Mouse (Mus musculus): ENCODE measurements around the gene Dlg2. TPM values are rescaled to one million over a fixed set of nuclear protein-coding genes. Genes with fewer than 3 reads are reported as not detected.

Gene Dlg2
- polyA plus RNA-seq, 1 experiment from 2014 or later, result 10.0 TPM

DNA sequence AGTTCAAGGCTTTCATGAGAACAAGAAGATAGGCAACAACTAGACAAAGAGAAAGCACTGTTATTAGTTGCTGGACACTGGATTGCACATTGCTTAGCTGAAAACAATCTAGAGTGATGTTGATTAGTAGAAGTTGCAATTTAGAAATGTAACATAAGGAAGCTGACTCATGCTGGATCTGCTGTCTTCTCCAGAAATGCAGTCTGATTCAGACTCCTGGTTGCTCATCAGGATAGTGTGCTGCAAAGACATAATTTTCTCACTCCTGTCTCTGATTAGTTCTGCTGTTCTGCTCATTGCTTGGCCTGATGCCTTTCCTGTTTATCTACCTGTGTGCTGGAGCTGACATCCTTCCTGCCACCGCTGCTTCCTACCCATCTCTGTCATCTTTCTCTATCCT is 1572.4 kb downstream of the Dlg2 start:
- Histone ChIP-seq H3K4me1 (ENCODE audit: control insufficient read depth in 2 of 2, insufficient read depth in 2 of 2, low read length in 2 of 2) (no peaks in the 10 kb centered on the region), H3K4me2 (ENCODE audit: low read length) (no peak overlapping the region), H3K9ac (ENCODE audit: low read length) (no peak overlapping the region), H3K4me3 (ENCODE audit: control insufficient read depth in 1 of 2, insufficient read depth in 1 of 2, low read depth in 1 of 2, low read length in 2 of 2) (no peak overlapping the region), H3K36me3 (ENCODE audit: control insufficient read depth, insufficient read depth, low read length) (no peaks in the 10 kb centered on the region), H3K27me3 (ENCODE audit: control insufficient read depth, insufficient read depth, low read length) (no peaks in the 10 kb centered on the region), H3K9me3 (ENCODE audit: control insufficient read depth, low read length) (no peaks in the 10 kb centered on the region), H3K27ac (replicated peaks in 1 of 2; ENCODE audit: control insufficient read depth in 1 of 2, insufficient read depth in 1 of 2, low read depth in 2 of 2, low read length in 2 of 2) (no peak overlapping the region)
- no peak for ATAC-seq (ENCODE audit: insufficient number of reproducible peaks, insufficient read depth, low FRiP score, low read depth)
- 79% methylated on average over 1 of the region's 1 CpGs for WGBS

DNA sequence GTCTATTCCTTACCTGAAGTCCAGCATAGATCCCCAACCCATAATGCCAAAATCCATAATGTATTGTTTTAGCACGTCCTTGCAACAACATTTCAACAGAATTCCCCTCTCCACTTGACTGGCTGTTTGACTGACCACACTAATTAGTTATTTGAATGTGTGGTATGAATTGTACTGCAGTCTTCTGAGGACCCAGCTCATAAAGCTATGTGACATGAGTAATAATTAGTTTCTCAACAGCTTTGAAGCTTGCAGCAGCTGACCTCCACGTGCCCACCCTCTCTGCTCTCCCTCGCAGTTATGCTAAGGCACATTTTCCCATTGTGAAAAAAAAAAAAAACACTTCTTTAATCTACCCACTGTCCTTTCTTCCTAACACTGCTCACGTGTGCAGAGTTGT is 1590.4 kb downstream of the Dlg2 start:
- ATAC-seq (ENCODE audit: insufficient number of reproducible peaks, insufficient read depth, low FRiP score, low read depth), result no peak
- H3K4me3 ChIP-seq (ENCODE audit: control insufficient read depth in 1 of 2, insufficient read depth in 1 of 2, low read depth in 1 of 2, low read length in 2 of 2), result no peak overlapping the region
- no peaks in the 10 kb centered on the region for H3K36me3 ChIP-seq (ENCODE audit: control insufficient read depth, insufficient read depth, low read length)
- H3K27ac ChIP-seq (replicated peaks in 1 of 2; ENCODE audit: control insufficient read depth in 1 of 2, insufficient read depth in 1 of 2, low read depth in 2 of 2, low read length in 2 of 2), result no peak overlapping the region
- 62% methylated on average over 4 of the region's 4 CpGs for WGBS
- H3K4me2 ChIP-seq (ENCODE audit: low read length), result no peak overlapping the region
- H3K9me3 ChIP-seq (ENCODE audit: control insufficient read depth, low read length), result no peaks in the 10 kb centered on the region
- no peaks in the 10 kb centered on the region for H3K27me3 ChIP-seq (ENCODE audit: control insufficient read depth, insufficient read depth, low read length)
- no peak overlapping the region for H3K9ac ChIP-seq (ENCODE audit: low read length)
- no peaks in the 10 kb centered on the region for H3K4me1 ChIP-seq (ENCODE audit: control insufficient read depth in 2 of 2, insufficient read depth in 2 of 2, low read length in 2 of 2)

DNA sequence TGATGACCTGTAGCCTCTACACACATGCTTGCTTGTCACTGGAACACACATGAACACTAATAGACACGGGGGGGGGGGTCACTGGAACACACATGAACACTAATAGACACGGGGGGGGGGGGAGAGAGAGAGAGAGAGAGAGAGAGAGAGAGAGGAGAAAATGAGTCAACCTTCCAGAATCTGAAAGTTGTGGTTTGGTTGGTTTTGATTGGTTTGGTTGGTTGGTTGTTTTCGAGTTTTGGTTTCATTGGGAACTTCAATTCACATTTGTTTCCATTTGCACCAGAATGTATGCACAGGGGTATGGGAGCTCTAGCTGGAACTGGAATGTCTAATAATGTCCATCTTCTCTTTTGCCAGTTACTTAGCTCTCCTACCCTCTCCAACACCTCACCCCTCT is 1611.0 kb downstream of the Dlg2 start:
- no peaks in the 10 kb centered on the region for H3K9me3 ChIP-seq (ENCODE audit: control insufficient read depth, low read length)
- H3K36me3 ChIP-seq (ENCODE audit: control insufficient read depth, insufficient read depth, low read length), result no peaks in the 10 kb centered on the region
- no peak overlapping the region for H3K27ac ChIP-seq (replicated peaks in 1 of 2; ENCODE audit: control insufficient read depth in 1 of 2, insufficient read depth in 1 of 2, low read depth in 2 of 2, low read length in 2 of 2)
- no peaks in the 10 kb centered on the region for H3K4me1 ChIP-seq (ENCODE audit: control insufficient read depth in 2 of 2, insufficient read depth in 2 of 2, low read length in 2 of 2)
- 56% methylated on average over 2 of the region's 3 CpGs for WGBS
- H3K27me3 ChIP-seq (ENCODE audit: control insufficient read depth, insufficient read depth, low read length), result no peaks in the 10 kb centered on the region
- no peak for ATAC-seq (ENCODE audit: insufficient number of reproducible peaks, insufficient read depth, low FRiP score, low read depth)
- no peak overlapping the region for H3K4me3 ChIP-seq (ENCODE audit: control insufficient read depth in 1 of 2, insufficient read depth in 1 of 2, low read depth in 1 of 2, low read length in 2 of 2)
- no peak overlapping the region for H3K9ac ChIP-seq (ENCODE audit: low read length)
- no peak overlapping the region for H3K4me2 ChIP-seq (ENCODE audit: low read length)

DNA sequence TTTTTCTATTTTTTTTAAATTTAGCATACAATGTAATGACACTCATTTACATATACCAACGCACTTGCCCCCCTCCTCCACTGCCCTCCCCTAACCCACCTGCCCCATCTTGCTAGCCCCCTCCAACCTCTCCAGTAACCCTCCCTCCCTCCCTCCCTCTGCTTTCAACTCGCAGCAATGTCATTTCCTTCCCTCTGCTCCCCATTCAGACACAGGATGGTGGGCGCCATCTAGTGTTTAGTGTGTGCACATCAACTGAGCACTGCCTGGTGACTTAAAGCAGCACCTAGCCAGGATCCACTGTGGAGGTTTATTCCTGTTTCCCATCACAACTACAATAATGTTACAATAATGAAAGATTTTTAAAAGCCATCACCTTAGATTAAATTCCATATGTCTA is 1617.4 kb downstream of the Dlg2 start:
- H3K4me2 ChIP-seq (ENCODE audit: low read length), result no peak overlapping the region
- no peaks in the 10 kb centered on the region for H3K4me1 ChIP-seq (ENCODE audit: control insufficient read depth in 2 of 2, insufficient read depth in 2 of 2, low read length in 2 of 2)
- H3K4me3 ChIP-seq (ENCODE audit: control insufficient read depth in 1 of 2, insufficient read depth in 1 of 2, low read depth in 1 of 2, low read length in 2 of 2), result no peak overlapping the region
- no peak overlapping the region for H3K27ac ChIP-seq (replicated peaks in 1 of 2; ENCODE audit: control insufficient read depth in 1 of 2, insufficient read depth in 1 of 2, low read depth in 2 of 2, low read length in 2 of 2)
- no peaks in the 10 kb centered on the region for H3K36me3 ChIP-seq (ENCODE audit: control insufficient read depth, insufficient read depth, low read length)
- H3K9ac ChIP-seq (ENCODE audit: low read length), result no peak overlapping the region
- no peak for ATAC-seq (ENCODE audit: insufficient number of reproducible peaks, insufficient read depth, low FRiP score, low read depth)
- no peaks in the 10 kb centered on the region for H3K9me3 ChIP-seq (ENCODE audit: control insufficient read depth, low read length)
- no peaks in the 10 kb centered on the region for H3K27me3 ChIP-seq (ENCODE audit: control insufficient read depth, insufficient read depth, low read length)
- WGBS, result 7% methylated on average over 3 of the region's 3 CpGs

DNA sequence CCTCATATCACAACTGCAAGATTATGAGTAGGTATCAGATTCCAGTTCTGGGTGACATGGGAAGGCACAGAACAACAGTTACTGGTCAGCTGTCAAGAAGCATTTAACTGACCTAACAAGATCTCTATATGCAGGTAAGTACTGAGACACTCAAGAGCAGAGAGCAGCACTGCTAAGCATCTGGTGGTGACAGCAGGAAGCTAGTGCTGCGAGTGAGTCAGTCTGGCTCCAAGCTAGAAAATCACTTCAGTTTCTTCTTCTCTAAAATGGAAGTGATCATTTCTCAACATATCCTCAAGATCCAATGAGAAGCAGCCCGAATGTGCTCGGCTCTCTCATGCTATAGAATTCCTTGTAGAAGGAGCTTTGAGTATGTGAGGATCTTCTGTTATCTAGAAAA is 1618.7 kb downstream of the Dlg2 start:
- Histone ChIP-seq H3K9ac (ENCODE audit: low read length) (no peak overlapping the region), H3K4me2 (ENCODE audit: low read length) (no peak overlapping the region), H3K4me3 (ENCODE audit: control insufficient read depth in 1 of 2, insufficient read depth in 1 of 2, low read depth in 1 of 2, low read length in 2 of 2) (no peak overlapping the region), H3K9me3 (ENCODE audit: control insufficient read depth, low read length) (no peaks in the 10 kb centered on the region), H3K27ac (replicated peaks in 1 of 2; ENCODE audit: control insufficient read depth in 1 of 2, insufficient read depth in 1 of 2, low read depth in 2 of 2, low read length in 2 of 2) (no peak overlapping the region), H3K27me3 (ENCODE audit: control insufficient read depth, insufficient read depth, low read length) (no peaks in the 10 kb centered on the region), H3K4me1 (ENCODE audit: control insufficient read depth in 2 of 2, insufficient read depth in 2 of 2, low read length in 2 of 2) (no peaks in the 10 kb centered on the region), H3K36me3 (ENCODE audit: control insufficient read depth, insufficient read depth, low read length) (no peaks in the 10 kb centered on the region)
- WGBS, result 62% methylated on average over 3 of the region's 3 CpGs
- no peak for ATAC-seq (ENCODE audit: insufficient number of reproducible peaks, insufficient read depth, low FRiP score, low read depth)

DNA sequence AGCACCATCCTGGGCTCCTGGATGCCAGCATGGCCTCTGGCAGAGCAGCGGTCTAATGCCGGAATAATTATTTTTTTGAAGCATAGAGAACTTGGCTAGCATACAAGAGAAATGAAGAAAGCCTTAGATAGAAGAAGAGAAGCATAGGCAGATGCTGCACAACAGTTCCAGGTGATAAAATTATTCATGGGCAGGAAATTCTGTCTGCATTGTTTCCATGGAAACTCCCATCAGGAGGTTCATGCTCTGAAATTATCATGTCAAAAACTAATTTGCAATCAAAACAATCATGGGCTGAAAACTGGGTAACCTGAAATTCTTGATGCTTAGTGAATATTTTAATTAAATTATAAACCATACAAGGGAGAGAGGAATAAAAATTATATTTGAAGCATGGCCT is 1624.4 kb downstream of the Dlg2 start:
- no peaks in the 10 kb centered on the region for H3K27me3 ChIP-seq (ENCODE audit: control insufficient read depth, insufficient read depth, low read length)
- H3K4me3 ChIP-seq (ENCODE audit: control insufficient read depth in 1 of 2, insufficient read depth in 1 of 2, low read depth in 1 of 2, low read length in 2 of 2), result no peak overlapping the region
- H3K4me2 ChIP-seq (ENCODE audit: low read length), result no peak overlapping the region
- H3K9ac ChIP-seq (ENCODE audit: low read length), result no peak overlapping the region
- no peak overlapping the region for H3K27ac ChIP-seq (replicated peaks in 1 of 2; ENCODE audit: control insufficient read depth in 1 of 2, insufficient read depth in 1 of 2, low read depth in 2 of 2, low read length in 2 of 2)
- 87% methylated on average over 2 of the region's 2 CpGs for WGBS
- H3K4me1 ChIP-seq (ENCODE audit: control insufficient read depth in 2 of 2, insufficient read depth in 2 of 2, low read length in 2 of 2), result peaks cover 0 to 2% of the 10 kb centered on the region in 2 experiments; a peak in 1 of 4 replicates
- H3K36me3 ChIP-seq (ENCODE audit: control insufficient read depth, insufficient read depth, low read length), result no peaks in the 10 kb centered on the region
- ATAC-seq (ENCODE audit: insufficient number of reproducible peaks, insufficient read depth, low FRiP score, low read depth), result no peak
- no peaks in the 10 kb centered on the region for H3K9me3 ChIP-seq (ENCODE audit: control insufficient read depth, low read length)

DNA sequence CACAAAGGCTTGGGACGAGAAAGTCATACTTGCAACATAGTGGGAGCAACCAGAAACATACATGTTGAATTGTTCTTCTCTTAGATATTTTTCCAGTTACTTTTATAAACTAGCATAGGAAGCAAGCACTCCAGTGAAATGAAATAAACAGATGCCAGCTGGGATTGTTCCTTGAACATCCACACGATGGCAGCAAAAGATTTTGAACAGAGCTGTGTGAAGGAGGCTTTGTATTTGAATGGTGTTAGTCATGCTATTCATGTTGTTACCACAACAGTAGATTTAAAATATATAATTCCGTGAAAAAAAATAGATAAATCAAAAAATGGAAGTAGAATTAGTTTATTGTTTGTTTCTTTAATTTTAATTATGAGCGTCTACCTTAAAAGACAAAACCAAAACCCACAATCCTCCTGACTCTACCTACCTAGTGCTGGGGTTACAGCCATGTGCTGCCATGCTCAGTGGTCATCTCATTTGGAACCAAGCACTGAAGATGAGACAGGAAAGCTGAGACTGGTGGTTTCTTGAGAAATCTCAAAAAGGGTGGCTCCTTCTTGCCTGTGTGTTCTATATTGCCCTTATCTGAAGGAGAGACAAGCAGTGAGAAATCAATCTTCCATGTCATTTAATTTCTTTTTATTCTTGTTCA is 1626.5 kb downstream of the Dlg2 start:
- no peaks in the 10 kb centered on the region for H3K9me3 ChIP-seq (ENCODE audit: control insufficient read depth, low read length)
- WGBS, result 17% methylated on average over 4 of the region's 4 CpGs

DNA sequence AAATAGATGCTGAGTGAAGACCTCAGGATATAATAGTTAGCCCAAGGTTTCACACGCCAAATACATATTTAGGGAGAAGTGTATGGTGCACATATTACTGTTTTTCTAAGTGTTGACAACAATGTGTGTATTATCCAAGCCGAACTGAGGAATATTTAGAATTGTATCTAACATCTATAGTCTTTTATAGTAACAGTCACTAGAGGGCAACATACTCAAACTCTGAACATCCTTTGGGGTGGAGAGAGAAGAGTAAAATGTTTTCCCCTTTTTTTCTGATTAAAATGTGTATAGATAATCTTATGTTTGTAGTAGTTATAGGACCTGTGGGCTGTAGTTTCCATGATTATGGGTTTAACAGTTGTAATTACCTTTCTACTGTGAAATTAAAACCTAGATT is 1629.0 kb downstream of the Dlg2 start:
- Histone ChIP-seq H3K9me3 (ENCODE audit: control insufficient read depth, low read length) (0 out of 2 replicates have a peak, but pooled peaks cover 4% of the 10 kb centered on the region), H3K4me2 (ENCODE audit: low read length) (no peak overlapping the region), H3K36me3 (ENCODE audit: control insufficient read depth, insufficient read depth, low read length) (no peaks in the 10 kb centered on the region), H3K4me1 (ENCODE audit: control insufficient read depth in 2 of 2, insufficient read depth in 2 of 2, low read length in 2 of 2) (peaks cover 0 to 2% of the 10 kb centered on the region in 2 experiments; a peak in 2 of 4 replicates), H3K27ac (replicated peaks in 1 of 2; ENCODE audit: control insufficient read depth in 1 of 2, insufficient read depth in 1 of 2, low read depth in 2 of 2, low read length in 2 of 2) (no peak overlapping the region), H3K9ac (ENCODE audit: low read length) (no peak overlapping the region), H3K27me3 (ENCODE audit: control insufficient read depth, insufficient read depth, low read length) (no peaks in the 10 kb centered on the region), H3K4me3 (ENCODE audit: control insufficient read depth in 1 of 2, insufficient read depth in 1 of 2, low read depth in 1 of 2, low read length in 2 of 2) (no peak overlapping the region)
- 26% methylated on average over 2 of the region's 2 CpGs for WGBS
- no peak for ATAC-seq (ENCODE audit: insufficient number of reproducible peaks, insufficient read depth, low FRiP score, low read depth)

More for the DNA sequence above, 1626.5 kb downstream of the Dlg2 start:
- Histone ChIP-seq H3K9ac (ENCODE audit: low read length) (no peak overlapping the region), H3K27me3 (ENCODE audit: control insufficient read depth, insufficient read depth, low read length) (no peaks in the 10 kb centered on the region), H3K27ac (replicated peaks in 1 of 2; ENCODE audit: control insufficient read depth in 1 of 2, insufficient read depth in 1 of 2, low read depth in 2 of 2, low read length in 2 of 2) (no peak overlapping the region), H3K4me2 (ENCODE audit: low read length) (no peak overlapping the region), H3K4me3 (ENCODE audit: control insufficient read depth in 1 of 2, insufficient read depth in 1 of 2, low read depth in 1 of 2, low read length in 2 of 2) (no peak overlapping the region), H3K36me3 (ENCODE audit: control insufficient read depth, insufficient read depth, low read length) (no peaks in the 10 kb centered on the region), H3K4me1 (ENCODE audit: control insufficient read depth in 2 of 2, insufficient read depth in 2 of 2, low read length in 2 of 2) (peaks cover 0 to 2% of the 10 kb centered on the region in 2 experiments; a peak in 2 of 4 replicates)
- ATAC-seq (ENCODE audit: insufficient number of reproducible peaks, insufficient read depth, low FRiP score, low read depth), result no peak
